Mouse (Mus musculus) kidney, adult 2 months (tissue): ENCODE results near the gene Tnfrsf22.

ENCODE experiments used
- CTCF ChIP-seq: fragments of 200-500 bp; conservative IDR thresholded peaks from 2 replicates; pipeline ENCODE4 v1.5.1; 2011; ENCODE audit warnings: low read depth, mild to moderate bottlenecking, control low read depth, low read length, moderate library complexity, mixed read lengths; ENCODE audit not compliant: insufficient read depth, insufficient read length
- POLR2A ChIP-seq: fragments of 200-500 bp; IDR thresholded peaks from one replicate; pipeline ENCODE4 v1.6.1; 2011; ENCODE audit warnings: low read depth, low read length, control low read depth

DNA sequence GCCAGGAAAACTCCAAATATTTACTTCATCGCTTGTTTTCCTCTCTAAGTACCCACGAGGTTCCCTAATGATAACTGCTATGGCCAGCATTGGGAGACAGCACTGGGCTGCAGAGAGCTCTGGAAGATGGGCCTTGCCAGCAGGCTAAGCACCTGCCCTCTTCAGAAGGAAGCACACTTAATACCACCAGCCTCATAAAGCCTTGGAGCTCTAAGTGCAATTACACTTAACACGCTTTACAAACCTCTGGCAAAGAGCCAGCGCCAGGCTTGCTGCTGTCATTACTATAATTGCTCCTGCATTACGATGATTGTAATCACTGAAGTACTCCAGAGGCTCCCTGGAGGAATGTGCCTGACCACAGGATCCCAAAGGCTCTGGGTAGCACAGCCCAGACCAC is 54.6 kb downstream of the Tnfrsf22 start:
- no peak for TF ChIP-seq CTCF
- TF ChIP-seq POLR2A, result no peak
